Mouse (Mus musculus) neural tube, embryonic 14.5 days (tissue): ENCODE data around the gene Ccdc97. TPM values are rescaled to one million over a fixed set of nuclear protein-coding genes. Genes with fewer than 3 reads are reported as not detected.

ENCODE experiments used
- ATAC-seq: fragments of 200-750 bp; cut with Nextera tagmentation; 2 replicates; pipeline ENCODE4 v1.8.0; 2017; ENCODE audit warnings: low read depth, mild to moderate bottlenecking, moderate TSS enrichment, moderate library complexity
- H3K27ac ChIP-seq: fragments of 300-500 bp; sonication (generic); 2 replicates; pipeline ENCODE4 v1.5.1; 2014; ENCODE audit warnings: low read depth, mild to moderate bottlenecking, control low read depth, low read length, moderate library complexity, mixed read lengths
- H3K27me3 ChIP-seq: fragments of 300-500 bp; sonication (generic); 2 replicates; pipeline ENCODE4 v1.6.1; 2014; ENCODE audit warnings: low read length; ENCODE audit not compliant: control insufficient read depth, insufficient read depth
- H3K36me3 ChIP-seq: fragments of 300-500 bp; sonication (generic); 2 replicates; pipeline ENCODE4 v1.6.1; 2014; ENCODE audit warnings: low read length, mixed read lengths; ENCODE audit not compliant: control insufficient read depth, insufficient read depth
- H3K4me1 ChIP-seq: fragments of 300-500 bp; sonication (generic); 2 replicates; pipeline ENCODE4 v1.6.1; 2014; ENCODE audit warnings: low read length; ENCODE audit not compliant: control insufficient read depth, insufficient read depth
- H3K4me2 ChIP-seq: fragments of 300-500 bp; sonication (generic); 2 replicates; pipeline ENCODE4 v1.6.1; 2014; ENCODE audit warnings: mild to moderate bottlenecking, low read depth, low read length, control low read depth
- H3K4me3 ChIP-seq: fragments of 300-500 bp; sonication (generic); 2 replicates; pipeline ENCODE4 v1.5.1; 2014; ENCODE audit warnings: low read depth, low read length, control low read depth, mixed read lengths
- H3K9ac ChIP-seq: fragments of 300-500 bp; sonication (generic); replicated peaks from 2 replicates; pipeline ENCODE4 v1.6.1; 2014; ENCODE audit warnings: low read depth, mild to moderate bottlenecking, control low read depth, low read length, mixed read lengths
- H3K9me3 ChIP-seq: fragments of 300-500 bp; sonication (generic); 2 replicates; pipeline ENCODE4 v1.6.1; 2016; ENCODE audit warnings: low read length; ENCODE audit not compliant: control insufficient read depth
- WGBS: fragments of 180-500 bp; shearing (Covaris S2); extraction: QIAGEN DNeasy Blood & Tissue Kit; methylation state at CpG from one replicate; pipeline ENCODE4 v1.1.7; 2014; 5-methylcytosine and 5-hydroxymethylcytosine counted together
- polyA plus RNA-seq: library from polyadenylated mRNA; unstranded; fragments of >200 nt; fragmentation: Nextera tagmentation; extraction: Ambion mirVana; gene quantifications from 2 replicates; pipeline ENCODE4 v1.2.1, GENCODE M21; 2014

Gene Ccdc97
- polyA plus RNA-seq, 1 experiment from 2014 or later, result 42.4 TPM

DNA sequence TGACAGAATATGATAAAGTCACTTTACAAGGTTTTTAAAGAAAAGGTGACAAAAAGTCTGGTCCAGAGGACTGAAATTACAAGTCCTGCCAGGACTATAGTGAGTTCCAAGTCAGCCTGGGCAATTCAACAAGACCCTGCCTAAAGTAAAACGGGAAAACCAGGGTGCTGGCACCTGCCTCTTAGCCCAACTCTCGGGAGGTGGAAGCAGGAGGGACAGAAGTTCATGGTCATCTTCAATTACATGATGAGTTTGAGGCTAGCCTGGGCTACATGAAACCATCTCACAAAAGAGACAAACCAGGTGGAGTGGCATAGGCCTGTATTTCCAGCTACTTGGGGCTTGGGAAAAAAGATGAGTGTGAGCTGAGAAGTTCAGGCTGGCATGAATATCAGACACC, 47.2 kb downstream of the Ccdc97 start:
- Histone ChIP-seq H3K27ac (no peak overlapping the region), H3K36me3 (peaks cover 11% of the 10 kb centered on the region; the same call in 1 of the 2 replicates), H3K4me3 (no peak overlapping the region), H3K4me1 (0 out of 2 replicates have a peak, but pooled peaks cover 3% of the 10 kb centered on the region), H3K9me3 (no peaks in the 10 kb centered on the region), H3K4me2 (no peak overlapping the region), H3K27me3 (0 out of 2 replicates have a peak, but pooled peaks cover 6% of the 10 kb centered on the region), H3K9ac (no peak overlapping the region)
- ATAC-seq, result no peak
- 80% methylated on average over 2 of the region's 2 CpGs for WGBS

DNA sequence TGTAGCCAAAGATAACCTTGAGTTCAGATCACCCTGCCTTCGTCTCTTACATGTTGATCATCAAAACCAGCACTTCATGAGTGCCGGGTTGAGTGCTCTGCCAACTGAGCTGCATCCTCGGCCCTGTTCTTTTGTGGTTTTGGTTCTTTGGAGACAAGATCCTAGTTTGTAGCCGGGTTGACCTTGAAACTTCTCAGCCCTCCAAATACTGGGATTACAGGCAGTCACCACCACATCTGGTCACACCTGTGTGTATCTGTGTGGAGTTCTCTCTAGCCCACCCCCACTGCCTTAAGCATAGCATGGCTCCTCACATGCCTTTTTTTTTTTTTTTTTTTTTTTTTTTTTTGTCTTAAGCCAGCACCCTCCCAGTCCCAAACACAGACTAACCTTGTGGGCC, 48.8 kb downstream of the Ccdc97 start:
- ATAC-seq, result no peak
- H3K9me3 ChIP-seq, result no peaks in the 10 kb centered on the region
- no peaks in the 10 kb centered on the region for H3K4me1 ChIP-seq
- no peak overlapping the region for H3K9ac ChIP-seq
- H3K4me3 ChIP-seq, result no peak overlapping the region
- peaks cover 14% of the 10 kb centered on the region for H3K36me3 ChIP-seq
- 0 out of 2 replicates have a peak, but pooled peaks cover 6% of the 10 kb centered on the region for H3K27me3 ChIP-seq
- H3K27ac ChIP-seq, result no peak overlapping the region
- no peak overlapping the region for H3K4me2 ChIP-seq
- WGBS, result 97% methylated on average over 4 of the region's 4 CpGs

DNA sequence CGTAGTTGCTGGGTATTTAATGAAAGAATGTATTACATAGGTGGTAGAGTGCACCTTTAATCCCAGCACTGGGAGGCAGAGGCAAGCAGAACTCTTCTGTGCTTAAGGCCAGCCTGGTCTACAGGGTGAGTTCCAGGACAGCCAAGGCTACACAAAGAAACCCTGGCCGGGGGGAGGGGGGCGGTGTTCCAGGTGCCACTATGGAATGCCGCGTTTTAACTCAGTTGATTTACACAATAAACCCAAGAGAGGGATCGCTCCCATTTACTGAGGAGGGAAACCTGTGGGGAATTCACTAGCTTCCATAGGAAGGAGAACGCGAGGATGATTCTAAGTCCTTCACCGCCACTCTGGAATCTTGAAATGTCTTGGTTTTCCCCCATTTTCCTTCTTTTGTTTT, 49.3 kb downstream of the Ccdc97 start:
- Histone ChIP-seq H3K36me3 (peaks cover 16% of the 10 kb centered on the region), H3K9me3 (no peaks in the 10 kb centered on the region), H3K27ac (no peak overlapping the region), H3K9ac (no peak overlapping the region), H3K27me3 (0 out of 2 replicates have a peak, but pooled peaks cover 6% of the 10 kb centered on the region), H3K4me3 (no peak overlapping the region), H3K4me1 (no peaks in the 10 kb centered on the region), H3K4me2 (no peak overlapping the region)
- ATAC-seq, result no peak
- 78% methylated on average over 9 of the region's 9 CpGs for WGBS

DNA sequence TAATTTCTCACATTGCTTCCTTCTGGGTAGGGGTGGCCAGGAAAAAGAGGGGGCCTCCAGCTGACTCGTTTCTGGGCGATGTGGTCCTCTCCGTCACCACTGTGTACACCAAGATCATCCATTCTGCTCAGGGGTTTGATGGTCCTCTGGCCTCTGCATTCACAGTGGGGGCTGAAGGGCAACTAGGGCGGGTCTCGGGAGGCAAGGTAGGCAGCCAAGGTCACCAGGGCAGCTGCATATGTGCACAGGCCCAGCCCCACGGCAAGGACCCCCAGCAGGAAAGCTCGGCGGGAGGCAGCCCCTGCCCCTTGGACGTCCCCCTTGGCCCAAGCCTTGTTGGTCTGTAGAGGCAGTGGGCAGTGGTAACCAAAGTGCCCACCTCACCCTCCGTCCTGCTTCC, 49.7 kb downstream of the Ccdc97 start:
- no peaks in the 10 kb centered on the region for H3K4me1 ChIP-seq
- H3K4me3 ChIP-seq, result no peak overlapping the region
- H3K9ac ChIP-seq, result no peak overlapping the region
- H3K36me3 ChIP-seq, result peaks cover 17% of the 10 kb centered on the region
- ATAC-seq, result no peak
- no peak overlapping the region for H3K4me2 ChIP-seq
- H3K9me3 ChIP-seq, result no peaks in the 10 kb centered on the region
- no peak overlapping the region for H3K27ac ChIP-seq
- 90% methylated on average over 10 of the region's 10 CpGs for WGBS
- 0 out of 2 replicates have a peak, but pooled peaks cover 6% of the 10 kb centered on the region for H3K27me3 ChIP-seq

DNA sequence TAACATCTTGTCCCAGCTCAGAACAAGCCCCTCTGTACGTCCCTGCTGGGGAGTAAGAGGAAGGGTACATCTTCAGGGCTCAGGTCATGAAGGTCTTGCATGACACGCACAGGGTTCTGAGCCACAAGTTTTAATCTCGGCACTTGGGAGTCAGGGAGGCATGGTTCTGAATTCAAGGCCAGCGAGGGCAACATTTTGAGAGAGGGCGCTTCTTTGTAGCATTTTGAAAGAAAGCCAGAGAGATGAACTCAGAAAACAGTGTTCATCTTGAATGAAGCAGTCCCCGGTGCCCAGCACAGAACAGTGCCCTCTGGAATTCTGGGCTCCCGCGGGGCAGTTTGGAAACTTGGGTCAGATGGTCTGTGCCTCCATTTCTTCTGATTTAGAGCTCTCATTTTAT, 52.5 kb downstream of the Ccdc97 start:
- Histone ChIP-seq H3K4me2 (no peak overlapping the region), H3K27me3 (no peaks in the 10 kb centered on the region), H3K9me3 (no peaks in the 10 kb centered on the region), H3K9ac (no peak overlapping the region), H3K4me1 (no peaks in the 10 kb centered on the region), H3K4me3 (no peak overlapping the region), H3K27ac (no peak overlapping the region), H3K36me3 (peaks cover 24% of the 10 kb centered on the region)
- ATAC-seq, result no peak
- 95% methylated on average over 8 of the region's 8 CpGs for WGBS

Other genes with a start within 250 kb of the Ccdc97 start
- 1.1 and 1.2 TPM in 2 replicates for gene Ceacam1, start 241.5 kb downstream of the Ccdc97 start, polyA plus RNA-seq
- 0.24 and 0.36 TPM in 2 replicates for gene Ceacam2, start 179.2 kb downstream of the Ccdc97 start, polyA plus RNA-seq
- gene Erich4, start 103.2 kb downstream of the Ccdc97 start, polyA plus RNA-seq, result not detected in 2 replicates
- gene Dmac2, start 99.7 kb downstream of the Ccdc97 start, polyA plus RNA-seq, result 44.5 and 48.7 TPM in 2 replicates
- gene B3gnt8, start 92.4 kb downstream of the Ccdc97 start, polyA plus RNA-seq, result 0.19 and 2.1 TPM in 2 replicates
- gene Bckdha, start 60.1 kb downstream of the Ccdc97 start, polyA plus RNA-seq, result 37.6 and 39.2 TPM in 2 replicates
- gene Exosc5, start 59.9 kb downstream of the Ccdc97 start, polyA plus RNA-seq, result 38.1 and 40.2 TPM in 2 replicates
- 39.7 and 66.3 TPM in 2 replicates for gene Tmem91, start 43.9 kb downstream of the Ccdc97 start, polyA plus RNA-seq
- 37.1 and 38.3 TPM in 2 replicates for gene B9d2, start 38.3 kb downstream of the Ccdc97 start, polyA plus RNA-seq
- 0.42 and 1.1 TPM in 2 replicates for gene Tgfb1, start 32.1 kb downstream of the Ccdc97 start, polyA plus RNA-seq
- gene Hnrnpul1, start 35.7 kb upstream of the Ccdc97 start, polyA plus RNA-seq, result 52.9 and 53.0 TPM in 2 replicates
- gene Axl, start 69.6 kb upstream of the Ccdc97 start, polyA plus RNA-seq, result 13.5 and 26.7 TPM in 2 replicates
- 1.7 and 2.3 TPM in 2 replicates for gene Cyp2s1, start 97.8 kb upstream of the Ccdc97 start, polyA plus RNA-seq
- gene Cyp2b10, start 178.5 kb upstream of the Ccdc97 start, polyA plus RNA-seq, result not detected in 2 replicates